Mouse (Mus musculus) kidney, adult 2 months (tissue): ENCODE data around the gene Fcgr3.
"Not testable (repeated sequence)": the region's sequence is repeated elsewhere in the genome, so short reads cannot be mapped to it uniquely, and the experiment has no call there.

Source experiments
- CTCF ChIP-seq: fragments of 200-500 bp; conservative IDR thresholded peaks from 2 replicates; pipeline ENCODE4 v1.5.1; 2011; ENCODE audit warnings: low read depth, mild to moderate bottlenecking, control low read depth, low read length, moderate library complexity, mixed read lengths; ENCODE audit not compliant: insufficient read depth, insufficient read length
- POLR2A ChIP-seq: fragments of 200-500 bp; IDR thresholded peaks from one replicate; pipeline ENCODE4 v1.6.1; 2011; ENCODE audit warnings: low read depth, low read length, control low read depth

DNA sequence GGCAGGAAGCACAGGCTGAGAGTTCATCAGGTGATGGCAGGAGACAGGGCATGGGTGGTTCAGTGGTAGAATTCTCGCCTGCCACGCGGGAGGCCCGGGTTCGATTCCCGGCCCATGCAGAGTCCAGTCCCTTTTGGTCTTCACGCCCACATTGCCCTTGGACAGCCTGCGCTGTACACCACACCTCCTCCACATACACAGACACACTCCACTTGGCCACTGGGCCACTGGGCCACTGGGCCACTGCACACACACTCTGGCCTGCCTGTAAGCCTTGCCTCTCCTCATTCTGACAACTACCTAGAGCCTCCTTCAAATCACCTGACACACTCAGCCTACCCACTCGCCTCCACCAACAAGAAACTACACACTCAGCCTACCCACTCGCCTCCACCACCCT, 1.8 kb upstream of the Fcgr3 start:
- not testable (repeated sequence) for TF ChIP-seq CTCF, POLR2A
